In genomic region chr11:100848789-100849379, GRCm38 (mm10) we compare ENCODE assay signal across 9 mouse cellular contexts. TPM values are rescaled to one million over a fixed set of nuclear protein-coding genes. Genes with fewer than 3 reads are reported as not detected.
DNase-seq lines count a peak whose midpoint lies in the region; ATAC-seq and TF ChIP-seq lines count a peak whose summit lies in the region.
"Had no signal": no experiment of that assay in that cellular context is flagged by ENCODE, and none has a peak within 500 bp of the region (broad histone marks: within the 10 kb centered on the region; RNA-seq: fewer than 3 reads in every experiment).

No protein-coding gene starts in this region.

- H3K4me2 ChIP-seq in heart, embryonic 11.5 days = peak overlapping the region; percentile 88
- peak overlapping the region; percentile 97 for H3K4me2 ChIP-seq in CH12.LX (ENCODE audit: insufficient read depth, low read depth, poor library complexity, severe bottlenecking)
- H3K4me2 ChIP-seq in forebrain, embryonic 16.5 days (ENCODE audit: low read length) = peak overlapping the region; percentile 88
- H3K4me2 ChIP-seq in liver, embryonic 16.5 days (ENCODE audit: low read depth, low read length) = peak overlapping the region; percentile 88

- TF ChIP-seq RAD21 in CH12.LX (IDR thresholded peaks at IDR 0.05; ENCODE audit: low read depth, low read length) = no peak

- no peak for TF ChIP-seq CTCF in CH12.LX (conservative IDR thresholded peaks at IDR 0.05 in 1 of 2, IDR thresholded peaks at IDR 0.05 in 1 of 2; ENCODE audit: low read depth in 2 of 2, low read length in 2 of 2)

- dilution Hi-C loops in CH12.LX (cut with MboI; ENCODE audit: extremely low pct_ligation_motif_present, extremely low pct_unique_long_range_greater_than_20kb, low sequenced_read_pairs) = no loop called here

- H3K79me2 ChIP-seq in CH12.LX (replicated peaks; ENCODE audit: control insufficient read depth, extremely low read depth, insufficient read depth, poor library complexity, severe bottlenecking) = peaks cover 21% of the 10 kb centered on the region

- peak overlapping the region; percentile 94 for H3K4me3 ChIP-seq in heart, embryonic 11.5 days (ENCODE audit: low read depth, low read length)
- H3K4me3 ChIP-seq in CH12.LX (replicated peaks in 1 of 3; ENCODE audit: low read depth in 2 of 3, low read length in 2 of 3, poor library complexity in 1 of 3) = peak overlapping the region; percentile 4 to 84 (median 58)
- peak overlapping the region; percentile 82 for H3K4me3 ChIP-seq in forebrain, embryonic 16.5 days (replicated peaks; ENCODE audit: low read length)
- peak overlapping the region; percentile 79 for H3K4me3 ChIP-seq in liver, embryonic 16.5 days (ENCODE audit: low read depth, low read length)

- ATAC-seq in heart, embryonic 11.5 days (replicated peaks; ENCODE audit: insufficient number of reproducible peaks, low FRiP score, low TSS enrichment) = no peak
- no peak for ATAC-seq in forebrain, embryonic 16.5 days
- no peak for ATAC-seq in liver, embryonic 16.5 days (ENCODE audit: low read depth)

- H3K27me3 ChIP-seq in heart, embryonic 11.5 days (ENCODE audit: control insufficient read depth, insufficient read depth, low read length) = peaks cover 14% of the 10 kb centered on the region
- peaks cover 34% of the 10 kb centered on the region for H3K27me3 ChIP-seq in CH12.LX (replicated peaks)
- H3K27me3 ChIP-seq in forebrain, embryonic 16.5 days (replicated peaks; ENCODE audit: control insufficient read depth, insufficient read depth, low read length) = peaks cover 18% of the 10 kb centered on the region
- H3K27me3 ChIP-seq in liver, embryonic 16.5 days (ENCODE audit: control insufficient read depth, insufficient read depth, low read depth, low read length) = peaks cover 2% of the 10 kb centered on the region; the same call in 1 of the 2 replicates

- H3K27ac ChIP-seq in heart, embryonic 11.5 days (ENCODE audit: low read depth, low read length) = peak overlapping the region; percentile 93; the same call in 1 of the 2 replicates
- H3K27ac ChIP-seq in CH12.LX (ENCODE audit: insufficient read depth, low read depth) = no peak overlapping the region
- no peak overlapping the region for H3K27ac ChIP-seq in forebrain, embryonic 16.5 days (ENCODE audit: low read length)
- peak overlapping the region; percentile 48 for H3K27ac ChIP-seq in liver, embryonic 16.5 days (ENCODE audit: low read length)

- intact Hi-C loops in heart, postnatal 14 days (cut with DNase I) = no loop called here
- intact Hi-C loops in gastrocnemius, postnatal 14 days (cut with DNase I; ENCODE audit: low total_unique reads) = no loop called here

- H3K4me1 ChIP-seq in heart, embryonic 11.5 days (ENCODE audit: control insufficient read depth, insufficient read depth, low read length) = peaks cover 19% of the 10 kb centered on the region
- peaks cover 5 to 40% of the 10 kb centered on the region in 2 experiments for H3K4me1 ChIP-seq in CH12.LX (ENCODE audit: control insufficient read depth in 1 of 2, insufficient read depth in 2 of 2)
- H3K4me1 ChIP-seq in forebrain, embryonic 16.5 days (replicated peaks; ENCODE audit: control insufficient read depth, insufficient read depth, low read length) = peaks cover 20% of the 10 kb centered on the region
- peaks cover 33% of the 10 kb centered on the region for H3K4me1 ChIP-seq in liver, embryonic 16.5 days (ENCODE audit: control insufficient read depth, low read depth, low read length)

- H3K9ac ChIP-seq in heart, embryonic 11.5 days (ENCODE audit: low read depth, low read length) = peak overlapping the region; percentile 99
- H3K9ac ChIP-seq in CH12.LX (ENCODE audit: insufficient read depth, low read depth) = peak overlapping the region; percentile 88; the same call in 1 of the 2 replicates
- no peak overlapping the region for H3K9ac ChIP-seq in forebrain, embryonic 16.5 days (replicated peaks; ENCODE audit: low read depth, low read length)
- peak overlapping the region; percentile 0; the same call in 1 of the 2 replicates for H3K9ac ChIP-seq in liver, embryonic 16.5 days (ENCODE audit: low read depth, low read length)

- TF ChIP-seq EP300 in CH12.LX (IDR thresholded peaks at IDR 0.05; ENCODE audit: low read length) = no peak

- no peak for DNase-seq in heart, postnatal 14 days
- DNase-seq in CH12.LX (ENCODE audit: extremely low read depth) = no peak
- DNase-seq in gastrocnemius, postnatal 14 days = no peak
- no peak for DNase-seq in adrenal gland, postnatal 4 days (ENCODE audit: low spot score in 2 of 2)
- DNase-seq in adrenal gland, postnatal 10 days = no peak
- DNase-seq: lung, postnatal 4 days had no signal

- in situ Hi-C loops in CH12.LX (cut with MboI; ENCODE audit: low pct_ligation_motif_present, low pct_unique_long_range_greater_than_20kb, low sequenced_read_pairs) = no loop called here

- no peaks in the 10 kb centered on the region for H3K9me3 ChIP-seq in heart, embryonic 11.5 days (replicated peaks; ENCODE audit: control insufficient read depth, low read length)
- no peaks in the 10 kb centered on the region for H3K9me3 ChIP-seq in CH12.LX (replicated peaks; ENCODE audit: low read length)
- no peaks in the 10 kb centered on the region for H3K9me3 ChIP-seq in forebrain, embryonic 16.5 days (ENCODE audit: control insufficient read depth, low read length)
- H3K9me3 ChIP-seq in liver, embryonic 16.5 days (replicated peaks; ENCODE audit: control insufficient read depth, low read length) = no peaks in the 10 kb centered on the region

- WGBS in heart, embryonic 11.5 days (ENCODE audit: insufficient replicate concordance) = 53% methylated on average over 6 of the region's 6 CpGs
- WGBS in forebrain, embryonic 16.5 days = 62% methylated on average over 6 of the region's 6 CpGs
- 36% methylated on average over 6 of the region's 6 CpGs for WGBS in liver, embryonic 16.5 days (ENCODE audit: insufficient replicate concordance)

- no peaks in the 10 kb centered on the region for H3K36me3 ChIP-seq in heart, embryonic 11.5 days (ENCODE audit: control insufficient read depth, insufficient read depth, low read length)
- peaks cover 0 to 5% of the 10 kb centered on the region in 2 experiments for H3K36me3 ChIP-seq in CH12.LX (replicated peaks in 1 of 2; ENCODE audit: control insufficient read depth in 1 of 2, insufficient read depth in 1 of 2, low read length in 1 of 2)
- H3K36me3 ChIP-seq in forebrain, embryonic 16.5 days (ENCODE audit: control insufficient read depth, insufficient read depth) = no peaks in the 10 kb centered on the region
- no peaks in the 10 kb centered on the region for H3K36me3 ChIP-seq in liver, embryonic 16.5 days (ENCODE audit: control insufficient read depth, insufficient read depth)

- no peak for TF ChIP-seq POLR2A in CH12.LX (IDR thresholded peaks at IDR 0.05; ENCODE audit: low read depth, low read length)

TF ChIP-seq in CH12.LX, 34 proteins besides CTCF, POLR2A, EP300 and RAD21:
- TF ChIP-seq ZNF384 (IDR thresholded peaks at IDR 0.05; ENCODE audit: low read depth, low read length) (no peak), MAFK (IDR thresholded peaks at IDR 0.05; ENCODE audit: insufficient replicate concordance, low read length) (no peak), TCF12 (IDR thresholded peaks at IDR 0.05; ENCODE audit: low read depth, low read length) (peak; percentile 32; the same call in 1 of the 2 replicates), MXI1 (IDR thresholded peaks at IDR 0.05; ENCODE audit: low read depth, low read length) (no peak), MYC (IDR thresholded peaks at IDR 0.05; ENCODE audit: low read depth, low read length) (no peak), SMC3 (IDR thresholded peaks at IDR 0.05; ENCODE audit: low read depth, low read length) (no peak), GABPA (IDR thresholded peaks at IDR 0.05; ENCODE audit: insufficient replicate concordance, low read depth, low read length) (no peak)
TF ChIP-seq in CH12.LX: peak in this region for 1.

RNA-seq across cellular contexts. Expression of gene Stat5b, which starts 1.6 kb away (rescaled TPM):
- 26.4 and 32.0 TPM in 2 replicates for polyA plus RNA-seq in heart, embryonic 11.5 days (2014; fragmentation: Nextera tagmentation; extraction: Ambion mirVana)
- total RNA-seq in heart, postnatal 14 days (2021) = 10 to 100 TPM; 62.4 to 66.5 TPM
- total RNA-seq in CH12.LX (2012; rRNA removed) (19.4 and 24.4 TPM in 2 replicates), CH12.LX (2014; rRNA removed) (9.7 and 11.4 TPM in 2 replicates)
- polyA plus RNA-seq in CH12.LX (2012; ENCODE audit: insufficient read length, low read depth) = 12.1 and 14.0 TPM in 2 replicates
- 9.8 and 11.9 TPM in 2 replicates for polyA plus RNA-seq in forebrain, embryonic 16.5 days (2015; fragmentation: Nextera tagmentation; extraction: Ambion mirVana)
- 21.8 and 22.6 TPM in 2 replicates for polyA plus RNA-seq in liver, embryonic 16.5 days (2015; fragmentation: Nextera tagmentation; extraction: Ambion mirVana)
- total RNA-seq in gastrocnemius, postnatal 14 days (2021) = 100 to 1,000 TPM in 1 of 2 experiments, 10 to 100 TPM in 1; 100.0 to 110 TPM
- 10 to 100 TPM; 68.2 to 68.7 TPM for total RNA-seq in adrenal gland, postnatal 4 days (2021)
- total RNA-seq in adrenal gland, postnatal 10 days (2021) = 10 to 100 TPM; 60.7 to 72.7 TPM

RNA-seq across cellular contexts. Expression of gene Stat5a, which starts 10.3 kb away (rescaled TPM):
- polyA plus RNA-seq in heart, embryonic 11.5 days (2014; fragmentation: Nextera tagmentation; extraction: Ambion mirVana) = 5.6 and 5.9 TPM in 2 replicates
- total RNA-seq in heart, postnatal 14 days (2021) = 10 to 100 TPM; 28.1 to 28.7 TPM
- total RNA-seq in CH12.LX (2012; rRNA removed) (18.7 and 23.6 TPM in 2 replicates), CH12.LX (2014; rRNA removed) (17.4 and 17.5 TPM in 2 replicates)
- 21.2 and 23.0 TPM in 2 replicates for polyA plus RNA-seq in CH12.LX (2012; ENCODE audit: insufficient read length, low read depth)
- 1.0 and 1.2 TPM in 2 replicates for polyA plus RNA-seq in forebrain, embryonic 16.5 days (2015; fragmentation: Nextera tagmentation; extraction: Ambion mirVana)
- 8.1 and 8.3 TPM in 2 replicates for polyA plus RNA-seq in liver, embryonic 16.5 days (2015; fragmentation: Nextera tagmentation; extraction: Ambion mirVana)
- total RNA-seq in gastrocnemius, postnatal 14 days (2021) = 10 to 100 TPM; 17.9 to 21.5 TPM
- total RNA-seq in adrenal gland, postnatal 4 days (2021) = 10 to 100 TPM; 34.1 to 42.1 TPM
- total RNA-seq in adrenal gland, postnatal 10 days (2021) = 10 to 100 TPM; 37.1 to 52.7 TPM

Comparison
In these comparisons a context has a peak if more than half of its experiments do, and no peak if none do; other contexts are left out.
1. H3K27ac ChIP-seq: peak in heart, embryonic 11.5 days (single experiment) and liver, embryonic 16.5 days (single experiment); none in CH12.LX (single experiment) and forebrain, embryonic 16.5 days (single experiment).
2. Peak in every context shown above with its lines, with median percentiles within 50 percentile points of each other: H3K4me2 ChIP-seq and H3K4me3 ChIP-seq.